Mouse (Mus musculus) heart, embryonic 11.5 days (tissue): ENCODE data around the gene Cpm. TPM values are rescaled to one million over a fixed set of nuclear protein-coding genes. Genes with fewer than 3 reads are reported as not detected.

Experiments used
- ATAC-seq: fragments of 200-750 bp; cut with Nextera tagmentation; replicated peaks from 2 replicates; pipeline ENCODE4 v1.8.0; 2017; ENCODE audit warnings: moderate library complexity; ENCODE audit not compliant: insufficient number of reproducible peaks, low FRiP score, low TSS enrichment
- H3K27ac ChIP-seq: fragments of 300-500 bp; sonication (generic); 2 replicates; pipeline ENCODE4 v1.5.1; 2014; ENCODE audit warnings: mild to moderate bottlenecking, low read depth, low read length
- H3K27me3 ChIP-seq: fragments of 300-500 bp; sonication (generic); 2 replicates; pipeline ENCODE4 v1.6.1; 2014; ENCODE audit warnings: mild to moderate bottlenecking, low read length, mixed read lengths; ENCODE audit not compliant: control insufficient read depth, insufficient read depth
- H3K36me3 ChIP-seq: fragments of 300-500 bp; sonication (generic); 2 replicates; pipeline ENCODE4 v1.6.1; 2014; ENCODE audit warnings: mild to moderate bottlenecking, low read length, moderate library complexity, mixed read lengths; ENCODE audit not compliant: control insufficient read depth, insufficient read depth
- H3K4me1 ChIP-seq: fragments of 300-500 bp; sonication (generic); 2 replicates; pipeline ENCODE4 v1.6.1; 2014; ENCODE audit warnings: low read length; ENCODE audit not compliant: control insufficient read depth, insufficient read depth
- H3K4me2 ChIP-seq: fragments of 300-500 bp; sonication (generic); 2 replicates; pipeline ENCODE4 v1.6.1; 2014; ENCODE audit warnings: mild to moderate bottlenecking, moderate library complexity
- H3K4me3 ChIP-seq: fragments of 300-500 bp; sonication (generic); 2 replicates; pipeline ENCODE4 v1.5.1; 2014; ENCODE audit warnings: low read depth, low read length
- H3K9ac ChIP-seq: fragments of 300-500 bp; sonication (generic); 2 replicates; pipeline ENCODE4 v1.6.1; 2014; ENCODE audit warnings: mild to moderate bottlenecking, low read depth, low read length, moderate library complexity
- H3K9me3 ChIP-seq: fragments of 300-500 bp; sonication (generic); replicated peaks from 2 replicates; pipeline ENCODE4 v1.6.1; 2016; ENCODE audit warnings: low read length; ENCODE audit not compliant: control insufficient read depth
- WGBS: fragments of 180-500 bp; shearing (Covaris S2); extraction: QIAGEN DNeasy Blood & Tissue Kit; methylation state at CpG from one replicate; pipeline ENCODE4 v1.1.7; 2014; ENCODE audit not compliant: insufficient replicate concordance; 5-methylcytosine and 5-hydroxymethylcytosine counted together
- polyA plus RNA-seq: library from polyadenylated mRNA; unstranded; fragments of >200 nt; fragmentation: Nextera tagmentation; extraction: Ambion mirVana; gene quantifications from 2 replicates; pipeline ENCODE4 v1.2.1, GENCODE M21; 2014

Cpm gene
- polyA plus RNA-seq, 1 experiment from 2014 or later = 4.1 TPM

DNA sequence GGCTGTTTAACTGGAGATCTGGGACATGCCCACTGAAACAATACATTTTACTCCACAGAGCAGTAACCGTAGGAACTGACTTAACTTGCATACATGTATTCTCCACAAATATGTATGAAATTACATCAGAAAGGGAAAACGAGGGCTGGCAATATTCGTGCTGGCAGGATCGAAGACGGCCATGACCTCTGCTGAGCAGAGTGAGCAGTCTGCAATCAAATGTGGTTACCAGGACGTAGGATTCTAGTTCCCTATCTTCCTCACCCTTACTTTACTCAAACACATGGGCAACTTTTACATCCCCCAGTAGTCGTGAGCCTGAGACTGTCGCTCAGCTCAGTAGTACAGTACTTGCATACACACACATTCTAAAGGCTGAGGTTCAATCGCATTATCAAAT is 79.6 kb downstream of the Cpm start:
- Histone ChIP-seq H3K36me3 (peaks cover 18% of the 10 kb centered on the region), H3K4me3 (peak overlapping the region; percentile 91), H3K9ac (no peak overlapping the region), H3K27ac (no peak overlapping the region), H3K27me3 (no peaks in the 10 kb centered on the region), H3K4me1 (peaks cover 6% of the 10 kb centered on the region), H3K9me3 (no peaks in the 10 kb centered on the region), H3K4me2 (peak overlapping the region; percentile 71)
- no peak for ATAC-seq
- WGBS = 86% methylated on average over 9 of the region's 9 CpGs

- no peak for ATAC-seq
- 45% methylated on average over 12 of the region's 12 CpGs for WGBS
- no peaks in the 10 kb centered on the region for H3K27me3 ChIP-seq
Measured at GRCm38 (mm10) chr10:117709326-117709830, 80.1 kb downstream of the Cpm start.

GRCm38 (mm10) chr10:117709930-117710603 is 80.8 kb downstream of the Cpm start:
- peak overlapping the region; percentile 99 for H3K27ac ChIP-seq
- peak overlapping the region; percentile 91 for H3K4me3 ChIP-seq
- H3K4me1 ChIP-seq = peaks cover 6% of the 10 kb centered on the region
- H3K27me3 ChIP-seq = no peaks in the 10 kb centered on the region
- WGBS = under 1% methylated on average over 65 of the region's 71 CpGs
- H3K4me2 ChIP-seq = peak overlapping the region; percentile 71
- peak; percentile 85 for ATAC-seq
- H3K9me3 ChIP-seq = no peaks in the 10 kb centered on the region
- H3K9ac ChIP-seq = peak overlapping the region; percentile 100
- H3K36me3 ChIP-seq = peaks cover 12% of the 10 kb centered on the region

More at GRCm38 (mm10) chr10:117709326-117709830, 80.1 kb downstream of the Cpm start:
- Histone ChIP-seq H3K9ac (peak overlapping the region; percentile 100), H3K4me1 (peaks cover 6% of the 10 kb centered on the region), H3K4me2 (peak overlapping the region; percentile 71), H3K27ac (peak overlapping the region; percentile 99), H3K4me3 (peak overlapping the region; percentile 91), H3K36me3 (peaks cover 17% of the 10 kb centered on the region), H3K9me3 (no peaks in the 10 kb centered on the region)

GRCm38 (mm10) chr10:117710604-117711141 is 81.4 kb downstream of the Cpm start, which contains the start of gene Mdm2:
TSS of gene Mdm2 (minus strand) at chr10:117710758.
- no peaks in the 10 kb centered on the region for H3K9me3 ChIP-seq
- H3K4me1 ChIP-seq = peaks cover 6% of the 10 kb centered on the region
- H3K36me3 ChIP-seq = peaks cover 7% of the 10 kb centered on the region; the same call in 1 of the 2 replicates
- no peaks in the 10 kb centered on the region for H3K27me3 ChIP-seq
- peak within 1 kb of the TSS; percentile 71 for H3K4me2 ChIP-seq
- ATAC-seq = peak; percentile 92
- peak within 1 kb of the TSS; percentile 99 for H3K27ac ChIP-seq
- WGBS = under 1% methylated on average over 50 of the region's 52 CpGs
- H3K9ac ChIP-seq = peak within 1 kb of the TSS; percentile 100
- H3K4me3 ChIP-seq = peak within 1 kb of the TSS; percentile 91

GRCm38 (mm10) chr10:117711408-117711807 is 82.1 kb downstream of the Cpm start:
- 63% methylated on average over 5 of the region's 5 CpGs for whole genome bisulfite sequencing
- Histone ChIP-seq H3K36me3 (peaks cover 7% of the 10 kb centered on the region; the same call in 1 of the 2 replicates), H3K9ac (peak overlapping the region; percentile 100), H3K27me3 (no peaks in the 10 kb centered on the region), H3K4me1 (peaks cover 6% of the 10 kb centered on the region), H3K4me3 (peak overlapping the region; percentile 91), H3K27ac (no peak overlapping the region), H3K9me3 (no peaks in the 10 kb centered on the region), H3K4me2 (peak overlapping the region; percentile 71)
- no peak for ATAC-seq

GRCm38 (mm10) chr10:117712191-117712754 is 83.0 kb downstream of the Cpm start:
- H3K4me1 ChIP-seq = peaks cover 6% of the 10 kb centered on the region

GRCm38 (mm10) chr10:117712871-117713270 is 83.6 kb downstream of the Cpm start:
- Histone ChIP-seq H3K9me3 (no peaks in the 10 kb centered on the region), H3K4me3 (no peak overlapping the region), H3K4me2 (no peak overlapping the region), H3K4me1 (peaks cover 12% of the 10 kb centered on the region), H3K27me3 (no peaks in the 10 kb centered on the region), H3K27ac (no peak overlapping the region), H3K36me3 (no peaks in the 10 kb centered on the region), H3K9ac (no peak overlapping the region)
- WGBS = 87% methylated on average over 9 of the region's 9 CpGs
- no peak for ATAC-seq

More at GRCm38 (mm10) chr10:117712191-117712754, 83.0 kb downstream of the Cpm start:
- Histone ChIP-seq H3K4me2 (no peak overlapping the region), H3K9me3 (no peaks in the 10 kb centered on the region), H3K27ac (no peak overlapping the region), H3K27me3 (no peaks in the 10 kb centered on the region), H3K4me3 (no peak overlapping the region), H3K36me3 (0 out of 2 replicates have a peak, but pooled peaks cover 1% of the 10 kb centered on the region), H3K9ac (no peak overlapping the region)
- ATAC-seq = no peak
- WGBS = 81% methylated on average over 9 of the region's 9 CpGs

- 87% methylated on average over 8 of the region's 8 CpGs for WGBS
- ATAC-seq = no peak
Measured at GRCm38 (mm10) chr10:117713466-117713865, 84.2 kb downstream of the Cpm start.

More at GRCm38 (mm10) chr10:117713466-117713865, 84.2 kb downstream of the Cpm start:
- no peaks in the 10 kb centered on the region for H3K27me3 ChIP-seq
- H3K4me1 ChIP-seq = peaks cover 18% of the 10 kb centered on the region
- no peak overlapping the region for H3K4me2 ChIP-seq
- H3K4me3 ChIP-seq = no peak overlapping the region
- no peak overlapping the region for H3K27ac ChIP-seq
- no peaks in the 10 kb centered on the region for H3K36me3 ChIP-seq
- H3K9ac ChIP-seq = no peak overlapping the region
- H3K9me3 ChIP-seq = no peaks in the 10 kb centered on the region
